Mouse (Mus musculus): ENCODE results near the gene Rptn. TPM values are rescaled to one million over a fixed set of nuclear protein-coding genes. Genes with fewer than 3 reads are reported as not detected.

Rptn gene
- not detected in 2 replicates for polyA plus RNA-seq (2016; fragmentation: Nextera tagmentation; extraction: Ambion mirVana)

DNA sequence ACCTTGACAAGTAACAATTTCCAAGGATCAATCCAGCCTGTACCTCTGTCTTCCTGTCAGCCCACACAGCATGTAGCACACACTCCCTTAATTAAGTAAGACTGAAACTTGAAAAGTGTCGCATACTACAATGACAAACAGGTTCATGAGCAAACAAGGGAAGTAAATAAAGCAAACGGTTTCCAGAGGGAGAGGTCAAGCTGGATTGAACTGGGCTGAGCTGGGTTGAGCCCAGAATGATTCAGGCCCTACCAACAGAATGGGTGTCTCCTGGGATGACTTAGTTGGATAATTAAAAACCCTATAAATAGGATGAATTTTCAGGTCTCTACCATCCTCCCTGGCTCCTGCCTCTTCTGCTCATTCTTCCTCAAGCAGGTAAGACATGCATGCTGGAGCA, at the start of gene Rptn:
Gene Rptn, plus strand, starts transcription at position 334 of the 400 bp plus-strand sequence.
- Histone ChIP-seq H3K36me3 (no peaks in the 10 kb centered on the region), H3K27ac (replicated peaks) (no peak within 1 kb of the TSS), H3K4me1 (no peaks in the 10 kb centered on the region), H3K9me3 (replicated peaks) (no peaks in the 10 kb centered on the region), H3K4me3 (no peak within 1 kb of the TSS), H3K27me3 (ENCODE audit: low read depth, poor library complexity, severe bottlenecking) (no peaks in the 10 kb centered on the region)
- no peak for DNase-seq (ENCODE audit: low spot score)
- 76% methylated on average over 2 of the region's 2 CpGs for WGBS

DNA sequence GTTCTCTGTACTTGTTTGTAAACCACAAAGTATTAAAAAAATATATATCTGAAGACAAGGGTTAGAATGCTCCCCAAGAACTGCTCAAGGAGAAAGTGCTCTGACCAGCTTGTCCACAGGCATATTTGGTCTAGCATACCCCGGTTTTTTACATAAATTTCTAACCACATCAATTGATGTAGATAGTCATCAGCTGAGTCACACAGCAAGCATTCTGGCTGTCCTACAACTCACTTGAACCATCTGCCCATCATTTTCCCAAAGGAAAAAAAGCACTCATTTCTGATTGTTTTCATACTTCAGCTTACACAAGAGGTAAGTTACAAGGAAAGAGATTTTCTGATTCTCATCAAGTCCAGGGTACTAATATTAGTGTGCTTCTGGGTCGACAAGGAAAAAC, 46.6 kb upstream of the Rptn start:
- no peak for DNase-seq (ENCODE audit: low spot score)
- Histone ChIP-seq H3K36me3 (no peaks in the 10 kb centered on the region), H3K9me3 (replicated peaks) (no peaks in the 10 kb centered on the region), H3K27ac (replicated peaks) (no peak overlapping the region), H3K4me1 (no peaks in the 10 kb centered on the region), H3K4me3 (no peak overlapping the region), H3K27me3 (ENCODE audit: low read depth, poor library complexity, severe bottlenecking) (no peaks in the 10 kb centered on the region)
- 90% methylated on average over 2 of the region's 2 CpGs for WGBS

GRCm38 (mm10) chr3:93360045-93360444, 33.5 kb upstream of the Rptn start:
- H3K4me1 ChIP-seq: peaks cover 10% of the 10 kb centered on the region
- no peaks in the 10 kb centered on the region for H3K36me3 ChIP-seq
- H3K4me3 ChIP-seq: no peak overlapping the region
- peak; percentile 64 for DNase-seq (ENCODE audit: low spot score)
- no peaks in the 10 kb centered on the region for H3K9me3 ChIP-seq (replicated peaks)
- H3K27ac ChIP-seq (replicated peaks): no peak overlapping the region
- WGBS: 15% methylated on average over 7 of the region's 7 CpGs
- H3K27me3 ChIP-seq (ENCODE audit: low read depth, poor library complexity, severe bottlenecking): 0 out of 2 replicates have a peak, but pooled peaks cover 4% of the 10 kb centered on the region

DNA sequence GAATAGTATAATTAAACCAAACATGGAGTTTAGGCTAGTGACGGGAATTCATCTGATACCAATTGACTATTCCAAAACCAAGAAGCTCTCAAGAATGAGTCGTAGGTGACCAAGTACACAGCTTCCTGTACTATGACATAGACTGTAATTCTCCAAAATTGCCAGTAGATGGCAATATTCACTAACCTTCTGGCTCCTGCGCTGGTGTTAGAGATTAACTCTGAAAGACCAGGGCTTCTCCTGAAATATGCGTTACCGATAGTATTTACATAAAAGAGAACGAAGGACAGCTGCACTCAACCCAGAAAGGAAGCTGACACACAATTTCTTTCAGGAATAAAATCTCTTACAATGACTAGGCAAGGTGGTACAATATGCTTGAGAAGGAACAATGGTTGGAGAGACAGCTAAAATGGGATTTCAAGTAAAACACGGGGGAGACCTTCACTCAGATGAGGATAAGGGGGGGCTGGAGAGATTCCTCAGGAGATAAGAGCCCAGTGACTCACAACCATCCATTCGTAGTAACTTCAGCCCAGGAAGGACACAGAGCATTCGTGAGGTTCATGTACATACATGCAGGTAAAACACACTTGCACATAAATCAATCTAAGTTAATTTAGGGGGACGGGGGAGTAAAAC, 31.4 kb upstream of the Rptn start:
- peak overlapping the region; percentile 27 for H3K4me3 ChIP-seq
- no peak for DNase-seq (ENCODE audit: low spot score)
- H3K4me1 ChIP-seq: peaks cover 10% of the 10 kb centered on the region
- H3K9me3 ChIP-seq (replicated peaks): no peaks in the 10 kb centered on the region
- 12% methylated on average over 10 of the region's 10 CpGs for WGBS
- 0 out of 2 replicates have a peak, but pooled peaks cover 4% of the 10 kb centered on the region for H3K27me3 ChIP-seq (ENCODE audit: low read depth, poor library complexity, severe bottlenecking)
- no peak overlapping the region for H3K27ac ChIP-seq (replicated peaks)
- no peaks in the 10 kb centered on the region for H3K36me3 ChIP-seq

GRCm38 (mm10) chr3:93366966-93367575, 26.4 kb upstream of the Rptn start:
- no peaks in the 10 kb centered on the region for H3K9me3 ChIP-seq (replicated peaks)
- H3K4me1 ChIP-seq: peaks cover 9% of the 10 kb centered on the region
- WGBS: 73% methylated on average over 3 of the region's 3 CpGs
- H3K4me3 ChIP-seq: no peak overlapping the region
- H3K27ac ChIP-seq (replicated peaks): no peak overlapping the region
- H3K36me3 ChIP-seq: no peaks in the 10 kb centered on the region
- DNase-seq (ENCODE audit: low spot score): no peak
- 0 out of 2 replicates have a peak, but pooled peaks cover 4% of the 10 kb centered on the region for H3K27me3 ChIP-seq (ENCODE audit: low read depth, poor library complexity, severe bottlenecking)

DNA sequence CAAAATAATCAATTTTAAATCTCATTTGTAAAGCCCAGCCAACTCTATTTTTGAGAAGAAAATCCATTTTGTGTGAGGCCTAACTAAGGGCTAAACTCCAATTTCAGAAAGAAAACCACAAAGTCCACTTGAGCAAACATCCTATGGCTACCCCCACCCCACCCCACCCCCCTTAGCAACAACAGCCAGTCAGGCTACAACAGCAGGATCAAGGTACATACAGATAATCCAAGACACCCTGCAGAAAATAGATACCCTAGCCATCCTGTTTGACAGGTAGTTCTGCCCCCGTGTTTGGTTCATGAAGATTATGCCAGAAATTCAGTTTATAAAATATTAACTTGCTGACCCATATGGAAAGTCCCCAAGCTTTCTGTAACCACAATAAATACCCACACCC, 25.3 kb upstream of the Rptn start:
- 80% methylated on average over 1 of the region's 1 CpGs for WGBS

GRCm38 (mm10) chr3:93373416-93373815, 20.1 kb upstream of the Rptn start:
- 82% methylated on average over 6 of the region's 6 CpGs for WGBS
- Histone ChIP-seq H3K36me3 (no peaks in the 10 kb centered on the region), H3K4me3 (no peak overlapping the region), H3K27me3 (ENCODE audit: low read depth, poor library complexity, severe bottlenecking) (no peaks in the 10 kb centered on the region), H3K27ac (replicated peaks) (no peak overlapping the region), H3K9me3 (replicated peaks) (no peaks in the 10 kb centered on the region), H3K4me1 (no peaks in the 10 kb centered on the region)
- no peak for DNase-seq (ENCODE audit: low spot score)

More for the DNA sequence above, 25.3 kb upstream of the Rptn start:
- no peaks in the 10 kb centered on the region for H3K36me3 ChIP-seq
- H3K27ac ChIP-seq (replicated peaks): no peak overlapping the region
- no peaks in the 10 kb centered on the region for H3K4me1 ChIP-seq
- DNase-seq (ENCODE audit: low spot score): no peak
- no peaks in the 10 kb centered on the region for H3K9me3 ChIP-seq (replicated peaks)
- H3K27me3 ChIP-seq (ENCODE audit: low read depth, poor library complexity, severe bottlenecking): no peaks in the 10 kb centered on the region
- H3K4me3 ChIP-seq: no peak overlapping the region

DNA sequence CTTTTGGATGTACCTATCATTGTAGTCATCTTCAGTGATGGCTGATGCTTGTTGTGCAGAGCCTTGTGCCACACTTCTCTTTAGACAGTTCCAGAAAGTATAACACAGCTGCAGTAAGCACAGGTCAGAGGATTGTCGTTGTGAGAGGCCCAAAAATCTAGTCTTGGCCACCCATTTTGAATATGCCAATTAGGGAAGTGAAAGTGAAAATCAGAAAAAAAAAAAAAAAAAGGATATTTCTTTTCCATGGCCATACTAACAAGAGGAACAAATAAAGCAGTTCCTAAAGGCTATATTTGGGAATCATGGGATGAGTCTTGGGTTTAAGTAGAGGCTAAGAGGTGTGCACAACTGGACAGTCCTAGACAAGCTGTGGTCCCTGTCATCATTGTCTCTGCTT, 18.3 kb upstream of the Rptn start:
- DNase-seq (ENCODE audit: low spot score): no peak
- WGBS: 78% methylated on average over 1 of the region's 1 CpGs
- Histone ChIP-seq H3K9me3 (replicated peaks) (no peaks in the 10 kb centered on the region), H3K36me3 (no peaks in the 10 kb centered on the region), H3K27ac (replicated peaks) (no peak overlapping the region), H3K4me1 (no peaks in the 10 kb centered on the region), H3K27me3 (ENCODE audit: low read depth, poor library complexity, severe bottlenecking) (no peaks in the 10 kb centered on the region), H3K4me3 (no peak overlapping the region)

- H3K36me3 ChIP-seq: no peaks in the 10 kb centered on the region
- DNase-seq (ENCODE audit: low spot score): no peak
- H3K27me3 ChIP-seq (ENCODE audit: low read depth, poor library complexity, severe bottlenecking): no peaks in the 10 kb centered on the region
- no peaks in the 10 kb centered on the region for H3K4me1 ChIP-seq
- H3K4me3 ChIP-seq: no peak overlapping the region
- no peaks in the 10 kb centered on the region for H3K9me3 ChIP-seq (replicated peaks)
- no peak overlapping the region for H3K27ac ChIP-seq (replicated peaks)
- WGBS: 88% methylated on average over 5 of the region's 5 CpGs
These were observed 17.9 kb upstream of the Rptn start for GRCm38 (mm10) chr3:93375601-93376000.

DNA sequence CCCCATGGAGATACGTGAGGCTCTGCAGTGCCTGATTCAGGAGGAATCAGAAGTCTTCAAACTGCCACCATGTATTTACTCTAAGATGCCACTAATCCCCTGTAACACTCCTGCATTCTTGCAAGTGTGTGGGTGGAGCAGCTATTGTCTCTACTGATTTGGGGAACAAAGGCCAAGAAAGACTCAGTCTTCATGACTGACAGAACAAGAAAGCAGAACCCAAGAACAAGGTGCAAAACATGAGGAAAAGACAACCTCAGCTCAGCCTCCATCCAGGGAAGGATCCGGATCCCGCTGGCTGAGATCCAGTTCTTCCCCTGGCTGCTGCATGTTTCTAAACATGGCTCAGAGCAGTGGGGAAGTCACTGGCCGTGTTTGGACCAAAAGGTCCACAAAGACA, 15.4 kb upstream of the Rptn start:
- no peaks in the 10 kb centered on the region for H3K27me3 ChIP-seq (ENCODE audit: low read depth, poor library complexity, severe bottlenecking)
- DNase-seq (ENCODE audit: low spot score): no peak

GRCm38 (mm10) chr3:93403936-93404335, 10.4 kb downstream of the Rptn start:
- Histone ChIP-seq H3K36me3 (no peaks in the 10 kb centered on the region), H3K4me1 (no peaks in the 10 kb centered on the region), H3K27ac (replicated peaks) (no peak overlapping the region), H3K9me3 (replicated peaks) (no peaks in the 10 kb centered on the region), H3K27me3 (ENCODE audit: low read depth, poor library complexity, severe bottlenecking) (no peaks in the 10 kb centered on the region), H3K4me3 (no peak overlapping the region)
- WGBS: over 99% methylated on average over 3 of the region's 3 CpGs
- DNase-seq (ENCODE audit: low spot score): no peak

More for the DNA sequence above, 15.4 kb upstream of the Rptn start:
- 52% methylated on average over 4 of the region's 4 CpGs for WGBS
- no peaks in the 10 kb centered on the region for H3K36me3 ChIP-seq
- H3K4me1 ChIP-seq: no peaks in the 10 kb centered on the region
- no peaks in the 10 kb centered on the region for H3K9me3 ChIP-seq (replicated peaks)
- no peak overlapping the region for H3K4me3 ChIP-seq
- no peak overlapping the region for H3K27ac ChIP-seq (replicated peaks)

DNA sequence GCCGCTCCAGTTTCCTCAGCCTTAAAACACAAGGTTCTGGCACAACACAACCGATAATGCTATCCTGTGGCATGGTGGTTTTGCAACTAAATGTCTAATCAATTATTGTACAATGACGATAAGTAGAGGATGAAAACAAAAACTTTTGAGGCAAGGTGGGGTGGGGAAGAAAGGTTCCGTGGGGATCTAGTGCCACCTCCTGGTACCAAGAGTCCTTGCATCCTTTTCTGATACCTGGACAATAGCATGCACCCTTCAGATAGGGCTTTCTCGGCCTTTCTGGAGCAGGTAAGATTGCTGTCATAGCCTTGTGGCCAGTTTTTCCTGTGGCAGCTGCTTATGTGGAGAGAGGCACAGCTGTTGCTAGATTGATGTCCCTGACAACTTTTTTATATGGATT, 13.5 kb downstream of the Rptn start:
- peak; percentile 19 for DNase-seq (ENCODE audit: low spot score)

DNA sequence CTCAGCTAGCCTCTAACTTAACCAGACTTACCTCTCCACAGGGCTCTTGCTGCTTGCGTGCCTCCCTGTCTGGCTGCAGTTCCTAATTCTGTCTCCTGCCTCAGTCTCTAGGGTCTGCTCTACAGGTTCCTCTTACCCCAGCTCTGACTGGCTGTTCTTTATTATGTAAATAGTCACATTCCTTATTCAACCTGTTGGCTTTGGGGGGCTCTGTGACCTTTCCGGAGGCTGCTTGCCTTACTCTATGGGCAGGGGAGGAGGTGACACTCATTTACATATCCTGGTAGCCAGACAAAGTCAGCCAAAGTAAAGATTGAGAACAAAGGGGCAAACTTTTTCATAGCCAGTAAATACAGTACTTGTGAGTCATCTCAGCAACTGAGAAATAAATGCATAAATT, 18.4 kb downstream of the Rptn start:
- Histone ChIP-seq H3K36me3 (no peaks in the 10 kb centered on the region), H3K9me3 (replicated peaks) (no peaks in the 10 kb centered on the region), H3K27me3 (ENCODE audit: low read depth, poor library complexity, severe bottlenecking) (no peaks in the 10 kb centered on the region), H3K4me3 (no peak overlapping the region), H3K27ac (replicated peaks) (no peak overlapping the region), H3K4me1 (peaks cover 4% of the 10 kb centered on the region; the same call in 1 of the 2 replicates)
- DNase-seq (ENCODE audit: low spot score): no peak
- WGBS: 12% methylated on average over 2 of the region's 2 CpGs

More for the DNA sequence above, 13.5 kb downstream of the Rptn start:
- Histone ChIP-seq H3K4me3 (no peak overlapping the region), H3K36me3 (no peaks in the 10 kb centered on the region), H3K4me1 (peaks cover 3% of the 10 kb centered on the region; the same call in 1 of the 2 replicates), H3K9me3 (replicated peaks) (no peaks in the 10 kb centered on the region), H3K27me3 (ENCODE audit: low read depth, poor library complexity, severe bottlenecking) (no peaks in the 10 kb centered on the region), H3K27ac (replicated peaks) (no peak overlapping the region)
- WGBS: 38% methylated on average over 5 of the region's 5 CpGs
